Mouse (Mus musculus) bone marrow macrophage, adult 2 months (primary cell): ENCODE measurements around the gene Aff3. TPM values are rescaled to one million over a fixed set of nuclear protein-coding genes. Genes with fewer than 3 reads are reported as not detected.

Source experiments
- H3K27ac ChIP-seq: 2 replicates; pipeline ENCODE4 v1.5.1; 2012; ENCODE audit warnings: low read depth, low read length; ENCODE audit not compliant: insufficient read depth
- H3K4me1 ChIP-seq: 2 replicates; pipeline ENCODE4 v1.6.1; 2012; ENCODE audit warnings: low read length; ENCODE audit not compliant: control insufficient read depth, insufficient read depth
- H3K4me3 ChIP-seq: 2 replicates; pipeline ENCODE4 v1.5.1; 2012; ENCODE audit warnings: mild to moderate bottlenecking, low read length, moderate library complexity; ENCODE audit not compliant: insufficient read depth
- CTCF ChIP-seq: IDR thresholded peaks from 2 replicates; pipeline ENCODE4 v1.5.1; 2012; ENCODE audit warnings: low read depth, mild to moderate bottlenecking, low read length, moderate library complexity
- POLR2A ChIP-seq: IDR thresholded peaks from 2 replicates; pipeline ENCODE4 v1.6.1; 2012; ENCODE audit warnings: mild to moderate bottlenecking, low read depth, low read length, borderline replicate concordance
- polyA plus RNA-seq: library from polyadenylated mRNA; stranded (reverse); fragments of >200 nt; gene quantifications from 2 replicates; pipeline ENCODE4 v1.2.4, GENCODE M21; 2012; ENCODE audit not compliant: missing spikeins, insufficient read depth, insufficient read length

Gene Aff3
- polyA plus RNA-seq: not detected in 2 replicates

DNA sequence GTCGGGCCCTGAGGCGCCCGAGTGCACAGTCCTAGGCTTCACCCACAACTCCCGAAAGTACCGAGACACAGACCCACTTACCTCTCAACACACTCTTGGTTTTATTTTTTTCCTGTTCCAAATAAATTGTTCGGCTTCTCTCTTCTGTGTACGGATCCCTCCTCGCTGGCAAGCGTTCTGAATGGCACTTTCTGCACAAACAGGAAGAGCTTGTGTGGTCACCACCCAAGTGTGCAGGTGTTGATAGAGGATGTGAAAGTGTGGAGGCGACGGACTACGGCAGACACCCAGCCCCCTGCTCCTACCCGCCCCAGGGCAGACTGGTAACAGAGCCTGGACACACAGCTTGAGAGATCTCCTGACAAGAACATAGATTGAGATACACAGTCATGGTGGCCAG lies at the start of gene Aff3:
Gene Aff3, minus strand, starts transcription at position 179 of the 400 bp plus-strand sequence.
- no peak for TF ChIP-seq POLR2A
- TF ChIP-seq CTCF: no peak
- H3K4me1 ChIP-seq: no peaks in the 10 kb centered on the region
- H3K4me3 ChIP-seq: no peak within 1 kb of the TSS
- H3K27ac ChIP-seq: no peak within 1 kb of the TSS

DNA sequence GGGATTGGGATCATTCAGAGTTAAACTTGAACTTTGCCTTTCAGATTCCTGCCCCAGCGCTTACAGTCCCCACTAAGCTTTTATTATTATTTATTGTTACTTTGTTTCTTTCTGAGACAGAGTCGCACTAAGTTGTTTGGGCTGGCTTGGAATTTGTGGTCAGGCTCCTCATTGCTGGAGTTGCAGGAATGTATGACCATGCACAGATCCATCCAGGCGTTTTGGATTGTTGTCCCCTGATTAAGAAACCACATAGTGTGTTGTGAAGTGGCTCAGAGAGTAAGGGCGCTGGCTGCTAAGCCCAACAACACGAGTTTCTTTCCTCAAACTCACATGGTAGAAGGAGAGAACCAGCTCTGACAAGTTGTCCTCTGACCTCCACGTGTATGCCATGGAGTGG lies 35.9 kb upstream of the Aff3 start:
- TF ChIP-seq POLR2A (no peak), CTCF (no peak)
- no peaks in the 10 kb centered on the region for H3K4me1 ChIP-seq
- H3K27ac ChIP-seq: no peak overlapping the region
- H3K4me3 ChIP-seq: no peak overlapping the region

DNA sequence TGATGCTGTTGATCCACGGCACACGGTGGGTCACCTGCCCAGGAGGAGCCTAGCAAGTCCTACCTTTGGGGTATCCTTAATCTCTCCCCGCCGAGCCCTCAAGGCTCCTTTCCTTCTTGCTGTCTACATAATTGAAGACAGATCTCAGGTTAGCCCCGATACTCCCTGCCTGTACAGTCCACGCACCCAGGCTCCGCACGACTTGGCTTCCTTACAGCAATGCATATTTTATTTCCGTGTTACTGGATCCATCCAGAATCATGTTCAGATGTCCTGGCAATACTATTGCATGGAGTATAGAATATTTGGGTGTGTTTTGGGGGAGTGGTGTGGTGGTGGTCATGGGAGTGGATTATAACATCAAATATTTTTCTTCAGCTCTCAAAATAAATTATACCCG lies 34.5 kb upstream of the Aff3 start:
- no peaks in the 10 kb centered on the region for H3K4me1 ChIP-seq
- no peak for TF ChIP-seq POLR2A
- no peak for TF ChIP-seq CTCF
- H3K27ac ChIP-seq: no peak overlapping the region
- H3K4me3 ChIP-seq: no peak overlapping the region

DNA sequence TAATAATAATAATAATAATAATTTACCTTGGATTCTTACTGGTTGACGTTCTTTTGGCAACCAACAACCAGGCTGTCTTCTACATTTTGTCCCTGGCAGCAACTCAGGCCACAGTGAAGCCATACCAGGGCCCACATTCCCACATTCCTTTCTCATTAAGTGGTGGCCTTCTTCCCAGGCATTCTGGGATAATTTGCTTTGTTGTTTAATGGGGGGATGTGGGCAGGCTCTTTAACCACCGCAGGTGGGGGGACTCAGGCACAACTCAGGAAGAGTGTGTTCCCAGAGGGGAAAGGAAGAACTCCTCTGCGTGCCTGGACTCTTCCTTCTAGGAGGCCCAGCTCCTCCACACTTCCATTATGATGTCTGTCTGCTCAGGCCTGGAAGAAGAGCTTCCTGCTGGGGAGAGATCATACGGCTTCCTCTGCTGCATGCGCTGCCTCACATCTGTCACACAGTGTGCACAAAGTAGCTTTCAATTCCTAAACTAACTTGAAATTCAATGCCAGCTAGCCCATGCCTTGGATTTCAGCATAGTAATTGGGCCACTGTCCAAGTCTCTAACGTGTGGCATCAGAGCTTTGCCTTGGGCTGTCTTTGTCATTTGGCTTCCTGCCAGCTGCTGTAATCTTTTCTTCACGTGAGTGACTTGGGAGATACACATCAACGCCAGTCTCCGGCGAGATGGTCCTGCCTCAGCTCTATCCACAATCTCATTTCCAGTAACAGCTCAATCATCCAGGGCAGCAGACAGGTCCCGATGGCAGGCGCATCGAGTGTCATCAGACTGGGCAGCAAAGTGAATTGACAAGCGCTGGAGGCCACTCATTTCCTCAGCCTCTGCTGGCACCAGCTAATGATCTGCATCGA lies 31.3 kb upstream of the Aff3 start:
- no peak overlapping the region for H3K4me3 ChIP-seq
- H3K4me1 ChIP-seq: no peaks in the 10 kb centered on the region
- no peak overlapping the region for H3K27ac ChIP-seq
- TF ChIP-seq CTCF (no peak), POLR2A (no peak)

DNA sequence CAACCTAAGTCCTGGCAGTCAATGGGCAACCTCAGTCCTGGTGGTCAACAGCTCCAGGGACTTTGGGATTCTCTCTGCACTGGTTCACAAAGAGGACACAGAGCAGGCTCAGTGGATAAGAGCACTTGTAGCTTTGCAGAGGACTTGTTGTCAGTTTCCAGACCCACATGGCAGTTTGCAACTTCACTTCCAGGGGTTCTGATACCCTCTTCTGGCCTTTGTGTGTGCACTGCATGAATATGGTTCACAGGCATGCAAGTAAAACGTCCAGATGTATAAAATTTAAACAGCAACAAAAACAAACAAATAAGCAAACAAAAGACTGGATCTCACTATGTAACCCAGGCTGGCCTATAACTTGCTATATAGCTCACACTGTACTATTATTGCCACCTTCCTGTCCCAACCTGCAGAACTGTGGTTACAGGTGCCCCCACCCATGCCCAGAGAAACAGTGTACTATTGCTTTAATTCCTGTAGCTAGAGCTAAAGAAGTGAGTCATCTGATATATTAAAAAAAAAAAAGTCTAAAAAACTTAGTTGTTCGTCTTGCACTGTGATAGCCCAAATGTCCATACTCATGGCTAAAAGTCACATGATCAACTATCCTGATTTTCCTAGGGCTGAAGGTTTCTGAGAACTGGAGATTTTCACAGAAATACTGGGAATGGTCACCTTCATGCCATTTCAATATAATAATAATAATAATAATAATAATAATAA lies 30.5 kb upstream of the Aff3 start:
- no peak overlapping the region for H3K27ac ChIP-seq
- H3K4me3 ChIP-seq: no peak overlapping the region
- H3K4me1 ChIP-seq: no peaks in the 10 kb centered on the region
- no peak for TF ChIP-seq POLR2A
- TF ChIP-seq CTCF: no peak

DNA sequence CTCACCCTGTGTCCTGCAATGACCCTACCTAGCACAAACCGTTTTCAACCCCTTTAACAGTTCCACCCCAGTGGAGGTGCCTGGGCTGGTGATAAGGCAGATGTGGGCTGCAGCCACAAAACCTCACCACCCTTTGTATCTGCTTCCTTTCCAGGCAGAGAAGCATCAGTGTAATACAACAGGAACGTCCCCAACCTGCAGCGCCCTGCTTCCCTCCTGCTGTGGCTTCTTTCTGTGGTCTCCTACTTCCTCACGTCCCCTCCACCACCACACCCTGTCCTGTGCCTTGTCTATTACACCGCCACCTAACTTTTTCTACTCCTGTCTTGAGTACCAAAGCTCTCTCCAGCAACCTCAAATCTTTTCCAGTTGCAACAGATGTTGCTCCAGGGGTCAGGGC lies 29.4 kb upstream of the Aff3 start:
- Histone ChIP-seq H3K27ac (no peak overlapping the region), H3K4me3 (no peak overlapping the region), H3K4me1 (no peaks in the 10 kb centered on the region)
- no peak for TF ChIP-seq POLR2A
- no peak for TF ChIP-seq CTCF

DNA sequence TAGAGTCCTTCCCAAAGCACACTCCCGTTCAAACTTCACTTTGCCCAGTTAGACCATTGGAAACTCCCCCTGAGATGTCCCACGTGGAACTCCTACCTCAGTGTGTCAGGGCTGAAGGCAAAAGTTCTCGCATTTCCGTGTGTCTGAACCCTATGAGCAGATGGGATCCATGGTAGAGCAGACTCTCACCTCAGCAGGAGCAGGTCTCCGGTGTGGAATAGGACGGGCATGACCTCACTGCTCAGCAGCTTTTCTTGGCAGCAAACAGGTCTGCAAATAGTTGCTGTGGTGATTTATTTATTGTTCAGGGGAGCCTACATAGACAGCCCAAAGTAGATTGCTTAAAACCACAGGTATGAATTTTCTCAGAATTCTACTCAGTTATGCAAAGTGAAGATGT lies 25.7 kb upstream of the Aff3 start:
- no peak overlapping the region for H3K27ac ChIP-seq
- H3K4me3 ChIP-seq: no peak overlapping the region
- no peaks in the 10 kb centered on the region for H3K4me1 ChIP-seq
- TF ChIP-seq CTCF (no peak), POLR2A (no peak)

DNA sequence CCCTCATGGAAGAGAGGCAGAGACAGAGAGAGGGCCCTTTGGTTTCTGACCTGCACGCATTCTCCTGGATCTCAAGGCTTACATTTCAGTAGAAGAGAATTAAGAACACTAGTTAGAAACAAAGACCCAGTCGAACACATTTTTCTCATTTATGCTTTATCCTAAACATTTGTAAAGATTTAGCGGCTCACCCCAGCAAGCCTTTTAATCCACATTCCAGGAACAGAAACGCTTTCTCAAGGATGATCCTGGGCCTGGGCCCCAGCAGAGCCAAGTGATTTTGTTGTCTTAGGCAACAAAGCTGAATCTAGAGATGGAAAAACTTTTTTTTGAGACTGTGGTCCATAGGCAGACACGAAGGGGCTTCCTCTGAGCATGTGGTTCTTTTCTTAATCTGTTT lies 23.5 kb upstream of the Aff3 start:
- H3K27ac ChIP-seq: no peak overlapping the region
- TF ChIP-seq POLR2A (no peak), CTCF (no peak)
- H3K4me3 ChIP-seq: no peak overlapping the region
- H3K4me1 ChIP-seq: no peaks in the 10 kb centered on the region

DNA sequence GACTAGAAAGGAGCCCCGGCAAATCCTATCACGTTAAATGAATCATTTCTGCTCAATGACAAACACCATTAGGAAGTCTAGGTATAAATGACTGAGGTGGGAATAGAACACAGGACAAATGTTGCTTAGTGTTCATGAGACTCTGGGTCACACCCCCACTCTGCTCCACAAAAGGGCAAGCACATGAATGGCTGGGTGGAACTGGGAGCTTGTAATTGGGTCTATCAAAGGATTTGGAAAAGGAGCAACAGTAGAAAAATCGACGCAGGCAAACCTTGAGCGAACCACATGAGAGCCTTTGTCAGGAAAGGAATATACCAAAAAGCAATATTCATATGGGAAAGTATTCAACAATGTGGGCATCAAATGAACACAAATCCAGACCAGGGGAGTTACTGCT lies 21.0 kb upstream of the Aff3 start:
- TF ChIP-seq CTCF (no peak), POLR2A (no peak)
- Histone ChIP-seq H3K4me1 (no peaks in the 10 kb centered on the region), H3K27ac (no peak overlapping the region), H3K4me3 (no peak overlapping the region)

DNA sequence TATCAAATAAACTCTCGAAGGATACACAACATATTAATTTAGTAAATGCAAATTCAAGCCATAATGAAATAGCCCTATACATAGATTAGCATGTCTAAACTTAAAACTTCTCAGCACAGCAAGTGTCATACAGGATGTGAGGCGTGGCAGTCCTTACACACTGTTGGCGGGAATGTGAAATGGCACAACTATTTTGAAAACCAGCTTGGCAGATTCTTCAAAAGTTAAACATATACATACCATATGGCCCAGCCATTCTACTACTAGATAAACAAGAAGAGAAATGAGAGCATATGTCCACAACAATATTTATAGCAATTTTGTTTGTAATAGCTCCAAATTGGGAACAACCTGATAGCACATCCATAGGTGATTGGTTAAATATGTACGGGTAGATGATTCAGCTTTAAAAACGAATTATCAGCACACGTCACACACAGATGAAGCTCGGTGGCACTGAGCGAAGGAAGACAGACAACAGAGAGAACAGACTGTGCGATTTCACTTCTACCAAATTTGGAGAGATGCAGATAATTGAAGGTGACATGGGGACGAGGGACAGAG lies 18.5 kb upstream of the Aff3 start:
- Histone ChIP-seq H3K4me3 (no peak overlapping the region), H3K4me1 (no peaks in the 10 kb centered on the region), H3K27ac (no peak overlapping the region)
- no peak for TF ChIP-seq POLR2A
- no peak for TF ChIP-seq CTCF
